Mouse (Mus musculus): ENCODE measurements at regions not wholly inside any gene's neighbourhood (a gene's known extent, or its start where the extent isn't known, plus 50 kb on each side); places are given as distances from the start of the nearest gene placed in this dataset.

- H3K4me1 ChIP-seq (ENCODE audit: control insufficient read depth, insufficient read depth, low read length): no peaks in the 10 kb centered on the region
- no peak overlapping the region for H3K9ac ChIP-seq (replicated peaks; ENCODE audit: low read length)
- H3K4me2 ChIP-seq (ENCODE audit: low read depth, low read length): no peak overlapping the region
- no peak overlapping the region for H3K4me3 ChIP-seq (ENCODE audit: low read depth, low read length)
- no peaks in the 10 kb centered on the region for H3K9me3 ChIP-seq (replicated peaks; ENCODE audit: control insufficient read depth, low read length)
- ATAC-seq (replicated peaks; ENCODE audit: insufficient number of reproducible peaks, low FRiP score, low TSS enrichment, low read depth): no peak
- H3K36me3 ChIP-seq (replicated peaks; ENCODE audit: control insufficient read depth, insufficient read depth, low read depth, low read length): no peaks in the 10 kb centered on the region
- no peak for DNase-seq (ENCODE audit: low spot score)
- no peaks in the 10 kb centered on the region for H3K27me3 ChIP-seq (ENCODE audit: control insufficient read depth, insufficient read depth, low read length)
- 81% methylated on average over 2 of the region's 2 CpGs for WGBS
- no peak overlapping the region for H3K27ac ChIP-seq (replicated peaks; ENCODE audit: low read depth, low read length)
These were observed 368.8 kb upstream of the Robo2 start for GRCm38 (mm10) chr16:74780388-74780787.

GRCm38 (mm10) chr16:74768264-74768663 lies 356.6 kb upstream of the Robo2 start:
- H3K4me3 ChIP-seq (ENCODE audit: low read depth, low read length): no peak overlapping the region
- H3K4me2 ChIP-seq (ENCODE audit: low read depth, low read length): no peak overlapping the region
- no peak overlapping the region for H3K27ac ChIP-seq (replicated peaks; ENCODE audit: low read depth, low read length)
- no peaks in the 10 kb centered on the region for H3K27me3 ChIP-seq (ENCODE audit: control insufficient read depth, insufficient read depth, low read length)
- WGBS: 88% methylated on average over 4 of the region's 4 CpGs
- H3K4me1 ChIP-seq (ENCODE audit: control insufficient read depth, insufficient read depth, low read length): no peaks in the 10 kb centered on the region
- ATAC-seq (replicated peaks; ENCODE audit: insufficient number of reproducible peaks, low FRiP score, low TSS enrichment, low read depth): no peak
- no peak overlapping the region for H3K9ac ChIP-seq (replicated peaks; ENCODE audit: low read length)
- H3K9me3 ChIP-seq (replicated peaks; ENCODE audit: control insufficient read depth, low read length): no peaks in the 10 kb centered on the region
- DNase-seq (ENCODE audit: low spot score): no peak
- H3K36me3 ChIP-seq (replicated peaks; ENCODE audit: control insufficient read depth, insufficient read depth, low read depth, low read length): no peaks in the 10 kb centered on the region

DNA sequence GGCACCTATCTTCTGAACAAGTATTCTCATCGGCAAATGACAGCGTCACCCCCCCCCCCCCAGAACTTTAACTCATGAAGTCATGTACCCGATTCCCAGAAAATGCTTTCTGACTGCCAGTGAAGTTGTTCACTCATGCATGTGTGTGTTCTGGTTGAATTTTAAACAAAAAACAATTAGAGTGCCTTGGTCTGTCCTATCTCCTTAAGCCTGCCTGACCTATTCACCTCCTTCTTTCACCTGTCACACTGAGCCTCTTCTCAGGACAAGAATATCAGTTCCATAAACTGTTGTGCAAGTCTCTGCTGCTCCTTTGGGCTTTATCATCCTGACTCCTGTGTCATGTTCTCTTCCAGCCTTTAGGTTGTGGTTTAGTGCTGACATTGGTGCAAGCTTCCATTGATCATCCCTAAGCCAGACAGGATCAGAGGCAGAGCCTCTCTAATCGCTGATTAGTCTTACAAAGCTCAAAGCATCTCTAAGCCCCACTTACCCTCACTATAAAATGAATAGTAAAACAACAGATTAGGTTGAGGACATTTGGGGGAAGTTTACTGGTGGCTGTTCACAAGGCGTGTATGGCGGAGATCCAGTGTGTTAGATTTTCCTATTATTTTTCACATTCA lies 345.2 kb upstream of the Robo2 start:
- no peak overlapping the region for H3K4me2 ChIP-seq (ENCODE audit: low read depth, low read length)
- H3K27me3 ChIP-seq (ENCODE audit: control insufficient read depth, insufficient read depth, low read length): no peaks in the 10 kb centered on the region
- H3K27ac ChIP-seq (replicated peaks; ENCODE audit: low read depth, low read length): no peak overlapping the region
- 72% methylated on average over 6 of the region's 6 CpGs for WGBS
- H3K9ac ChIP-seq (replicated peaks; ENCODE audit: low read length): no peak overlapping the region
- no peak overlapping the region for H3K4me3 ChIP-seq (ENCODE audit: low read depth, low read length)
- DNase-seq (ENCODE audit: low spot score): no peak
- no peaks in the 10 kb centered on the region for H3K36me3 ChIP-seq (replicated peaks; ENCODE audit: control insufficient read depth, insufficient read depth, low read depth, low read length)
- no peaks in the 10 kb centered on the region for H3K4me1 ChIP-seq (ENCODE audit: control insufficient read depth, insufficient read depth, low read length)
- no peaks in the 10 kb centered on the region for H3K9me3 ChIP-seq (replicated peaks; ENCODE audit: control insufficient read depth, low read length)
- no peak for ATAC-seq (replicated peaks; ENCODE audit: insufficient number of reproducible peaks, low FRiP score, low TSS enrichment, low read depth)

- WGBS: 19% methylated on average over 3 of the region's 3 CpGs
- H3K9me3 ChIP-seq (replicated peaks; ENCODE audit: control insufficient read depth, low read length): no peaks in the 10 kb centered on the region
- no peak overlapping the region for H3K4me3 ChIP-seq (ENCODE audit: low read depth, low read length)
- DNase-seq (ENCODE audit: low spot score) (no peak), ATAC-seq (replicated peaks; ENCODE audit: insufficient number of reproducible peaks, low FRiP score, low TSS enrichment, low read depth) (no peak)
- no peaks in the 10 kb centered on the region for H3K27me3 ChIP-seq (ENCODE audit: control insufficient read depth, insufficient read depth, low read length)
- H3K9ac ChIP-seq (replicated peaks; ENCODE audit: low read length): no peak overlapping the region
- H3K27ac ChIP-seq (replicated peaks; ENCODE audit: low read depth, low read length): no peak overlapping the region
- no peaks in the 10 kb centered on the region for H3K4me1 ChIP-seq (ENCODE audit: control insufficient read depth, insufficient read depth, low read length)
- no peaks in the 10 kb centered on the region for H3K36me3 ChIP-seq (replicated peaks; ENCODE audit: control insufficient read depth, insufficient read depth, low read depth, low read length)
- H3K4me2 ChIP-seq (ENCODE audit: low read depth, low read length): no peak overlapping the region
These were observed 339.3 kb upstream of the Robo2 start for GRCm38 (mm10) chr16:74750900-74751299.

DNA sequence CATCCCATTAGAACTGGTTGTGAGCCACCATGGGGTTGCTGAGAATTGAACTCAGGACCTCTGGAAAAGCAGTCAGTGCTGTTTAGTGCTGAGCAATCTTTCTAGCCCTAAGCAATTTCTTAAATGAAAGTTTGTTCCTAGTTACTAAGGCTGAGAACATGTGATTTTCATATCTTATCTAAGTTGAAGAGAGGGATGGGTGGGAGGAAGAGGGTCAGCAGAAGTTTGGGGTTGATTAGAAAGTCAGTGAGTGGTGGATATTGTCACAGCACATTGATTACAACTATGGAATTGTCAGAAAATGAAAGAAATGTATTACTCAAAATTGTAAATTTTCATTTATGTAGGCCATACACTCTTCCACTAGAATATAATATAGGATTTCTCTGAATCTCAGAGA lies 337.4 kb upstream of the Robo2 start:
- ATAC-seq (replicated peaks; ENCODE audit: insufficient number of reproducible peaks, low FRiP score, low TSS enrichment, low read depth) (no peak), DNase-seq (ENCODE audit: low spot score) (no peak)
- Histone ChIP-seq H3K4me3 (ENCODE audit: low read depth, low read length) (no peak overlapping the region), H3K36me3 (replicated peaks; ENCODE audit: control insufficient read depth, insufficient read depth, low read depth, low read length) (no peaks in the 10 kb centered on the region), H3K27me3 (ENCODE audit: control insufficient read depth, insufficient read depth, low read length) (no peaks in the 10 kb centered on the region), H3K9ac (replicated peaks; ENCODE audit: low read length) (no peak overlapping the region), H3K27ac (replicated peaks; ENCODE audit: low read depth, low read length) (no peak overlapping the region), H3K9me3 (replicated peaks; ENCODE audit: control insufficient read depth, low read length) (no peaks in the 10 kb centered on the region), H3K4me1 (ENCODE audit: control insufficient read depth, insufficient read depth, low read length) (no peaks in the 10 kb centered on the region), H3K4me2 (ENCODE audit: low read depth, low read length) (no peak overlapping the region)

GRCm38 (mm10) chr16:74743512-74743911 lies 331.9 kb upstream of the Robo2 start:
- H3K9ac ChIP-seq (replicated peaks; ENCODE audit: low read length): no peak overlapping the region
- no peaks in the 10 kb centered on the region for H3K27me3 ChIP-seq (ENCODE audit: control insufficient read depth, insufficient read depth, low read length)
- DNase-seq (ENCODE audit: low spot score) (no peak), ATAC-seq (replicated peaks; ENCODE audit: insufficient number of reproducible peaks, low FRiP score, low TSS enrichment, low read depth) (no peak)
- H3K4me2 ChIP-seq (ENCODE audit: low read depth, low read length): no peak overlapping the region
- H3K4me3 ChIP-seq (ENCODE audit: low read depth, low read length): no peak overlapping the region
- WGBS: 80% methylated on average over 3 of the region's 3 CpGs
- no peaks in the 10 kb centered on the region for H3K4me1 ChIP-seq (ENCODE audit: control insufficient read depth, insufficient read depth, low read length)
- H3K27ac ChIP-seq (replicated peaks; ENCODE audit: low read depth, low read length): no peak overlapping the region
- no peaks in the 10 kb centered on the region for H3K9me3 ChIP-seq (replicated peaks; ENCODE audit: control insufficient read depth, low read length)
- H3K36me3 ChIP-seq (replicated peaks; ENCODE audit: control insufficient read depth, insufficient read depth, low read depth, low read length): no peaks in the 10 kb centered on the region

DNA sequence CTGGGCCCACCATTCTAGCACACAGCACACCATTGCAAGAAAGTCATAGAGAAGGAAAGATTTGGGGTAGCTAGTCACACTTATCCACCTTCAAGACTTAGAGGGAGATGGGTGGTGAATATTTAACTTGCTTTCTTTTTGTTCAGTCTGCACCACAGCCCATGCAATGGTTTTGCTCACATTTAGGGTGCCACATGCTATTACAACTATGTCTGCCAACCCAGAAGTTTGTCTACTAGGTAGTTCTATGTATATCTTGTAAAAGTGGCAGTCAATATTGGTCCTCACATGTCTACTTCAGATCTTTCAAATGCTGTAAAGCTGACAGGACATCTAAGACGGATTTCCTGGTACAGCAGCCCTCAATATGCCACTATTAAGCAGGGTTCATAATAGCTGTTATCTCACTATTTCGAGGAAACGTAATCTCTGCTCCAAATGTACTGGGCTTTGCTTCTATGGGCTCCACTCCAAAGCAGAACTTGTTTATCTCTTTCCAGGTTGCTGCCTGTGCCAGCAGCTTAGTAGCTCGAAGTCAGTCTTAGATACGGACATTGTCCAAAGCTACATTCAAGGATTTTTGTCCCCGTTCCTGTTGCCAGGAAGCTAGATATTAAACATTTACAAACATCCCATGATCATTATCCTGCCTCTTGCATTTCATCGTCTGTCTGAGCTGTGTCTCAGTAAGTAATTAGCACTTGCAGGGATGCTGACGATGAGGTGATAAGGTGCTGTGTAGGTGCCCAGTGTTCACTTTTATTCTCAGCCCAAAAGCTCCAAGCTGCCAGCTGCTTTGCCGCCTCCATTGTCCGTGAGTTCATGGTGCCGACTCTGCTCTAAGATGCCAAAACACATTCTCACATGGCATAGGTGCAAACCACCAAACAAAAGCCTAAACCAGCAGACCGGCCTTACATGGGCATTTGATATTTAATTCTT lies 327.8 kb upstream of the Robo2 start:
- no peak for ATAC-seq (replicated peaks; ENCODE audit: insufficient number of reproducible peaks, low FRiP score, low TSS enrichment, low read depth)
- H3K4me1 ChIP-seq (ENCODE audit: control insufficient read depth, insufficient read depth, low read length): no peaks in the 10 kb centered on the region
- WGBS: 80% methylated on average over 12 of the region's 12 CpGs

More for the DNA sequence above, 327.8 kb upstream of the Robo2 start:
- Histone ChIP-seq H3K4me2 (ENCODE audit: low read depth, low read length) (no peak overlapping the region), H3K36me3 (replicated peaks; ENCODE audit: control insufficient read depth, insufficient read depth, low read depth, low read length) (no peaks in the 10 kb centered on the region), H3K27ac (replicated peaks; ENCODE audit: low read depth, low read length) (no peak overlapping the region), H3K9ac (replicated peaks; ENCODE audit: low read length) (no peak overlapping the region), H3K27me3 (ENCODE audit: control insufficient read depth, insufficient read depth, low read length) (no peaks in the 10 kb centered on the region), H3K4me3 (ENCODE audit: low read depth, low read length) (no peak overlapping the region), H3K9me3 (replicated peaks; ENCODE audit: control insufficient read depth, low read length) (no peaks in the 10 kb centered on the region)
- no peak for DNase-seq (ENCODE audit: low spot score)

Data from embryonic facial prominence, embryonic 11.5 days (tissue).